Mouse (Mus musculus): ENCODE measurements around the gene Dnah3. TPM values are rescaled to one million over a fixed set of nuclear protein-coding genes. Genes with fewer than 3 reads are reported as not detected.

Dnah3 gene
- 0.70 TPM in 1 of 2 replicates, not detected in the other for polyA plus RNA-seq (2014; fragmentation: Nextera tagmentation; extraction: Ambion mirVana)

DNA sequence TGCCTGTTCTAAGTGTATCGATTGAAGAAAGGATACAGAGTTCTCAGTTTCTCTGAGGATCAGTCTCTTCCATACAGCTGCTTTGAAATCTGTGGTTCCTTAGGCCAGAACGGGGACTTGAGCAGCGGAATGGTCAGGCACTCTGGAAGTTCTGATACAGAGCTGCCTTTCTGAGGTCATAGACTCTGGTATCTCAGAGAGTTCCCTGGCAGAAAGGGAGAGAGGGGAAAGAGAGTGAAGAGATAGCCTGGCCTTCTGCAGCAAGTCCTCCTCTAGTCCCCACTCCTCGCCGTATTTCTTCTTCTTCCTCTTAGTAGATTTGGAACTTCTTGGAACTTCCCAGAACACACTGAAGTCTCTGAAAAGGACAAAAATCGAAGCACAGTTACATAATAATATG, at the start of gene Dnah3:
TSS of gene Dnah3 (minus strand) at position 101 of the 400 bp plus-strand sequence.
- ATAC-seq (ENCODE audit: low read depth) (no peak), DNase-seq (ENCODE audit: low spot score) (no peak)
- Histone ChIP-seq H3K4me1 (ENCODE audit: control insufficient read depth, insufficient read depth, low read length) (no peaks in the 10 kb centered on the region), H3K4me3 (ENCODE audit: low read depth, low read length) (no peak within 1 kb of the TSS), H3K27ac (replicated peaks; ENCODE audit: low read depth, low read length) (no peak within 1 kb of the TSS), H3K4me2 (ENCODE audit: low read depth, low read length) (no peak within 1 kb of the TSS), H3K27me3 (replicated peaks; ENCODE audit: control insufficient read depth, insufficient read depth, low read length) (no peaks in the 10 kb centered on the region), H3K9ac (ENCODE audit: low read depth, low read length) (no peak within 1 kb of the TSS), H3K36me3 (ENCODE audit: control insufficient read depth, insufficient read depth, low read length) (no peaks in the 10 kb centered on the region), H3K9me3 (ENCODE audit: control insufficient read depth, low read length) (no peaks in the 10 kb centered on the region)
- 89% methylated on average over 6 of the region's 6 CpGs for WGBS

DNA sequence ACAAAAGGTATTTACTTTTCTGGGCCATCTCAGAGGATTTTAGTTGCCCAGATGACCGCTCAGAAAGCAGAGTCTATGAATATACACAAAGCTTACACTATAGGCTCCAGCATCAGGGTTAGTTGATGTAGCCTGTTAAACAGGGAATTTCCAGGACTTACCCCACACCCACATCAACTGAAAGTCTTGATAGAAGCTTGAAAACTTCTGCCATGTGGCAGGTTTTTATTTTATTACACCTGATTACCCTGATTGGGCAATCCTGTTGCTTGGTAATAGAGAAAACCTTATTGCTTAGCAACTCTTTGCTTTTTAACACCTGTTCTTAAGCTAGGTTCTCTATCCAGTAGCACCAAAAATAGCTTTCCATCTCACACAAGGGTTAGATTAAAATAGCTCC, 47.7 kb upstream of the Dnah3 start:
- Histone ChIP-seq H3K9me3 (ENCODE audit: control insufficient read depth, low read length) (no peaks in the 10 kb centered on the region), H3K4me3 (ENCODE audit: low read depth, low read length) (no peak overlapping the region), H3K27ac (replicated peaks; ENCODE audit: low read depth, low read length) (no peak overlapping the region), H3K4me1 (ENCODE audit: control insufficient read depth, insufficient read depth, low read length) (no peaks in the 10 kb centered on the region), H3K9ac (ENCODE audit: low read depth, low read length) (no peak overlapping the region), H3K4me2 (ENCODE audit: low read depth, low read length) (no peak overlapping the region), H3K36me3 (ENCODE audit: control insufficient read depth, insufficient read depth, low read length) (no peaks in the 10 kb centered on the region), H3K27me3 (replicated peaks; ENCODE audit: control insufficient read depth, insufficient read depth, low read length) (no peaks in the 10 kb centered on the region)
- WGBS, result 77% methylated on average over 1 of the region's 1 CpGs
- ATAC-seq (ENCODE audit: low read depth) (no peak), DNase-seq (ENCODE audit: low spot score) (no peak)

DNA sequence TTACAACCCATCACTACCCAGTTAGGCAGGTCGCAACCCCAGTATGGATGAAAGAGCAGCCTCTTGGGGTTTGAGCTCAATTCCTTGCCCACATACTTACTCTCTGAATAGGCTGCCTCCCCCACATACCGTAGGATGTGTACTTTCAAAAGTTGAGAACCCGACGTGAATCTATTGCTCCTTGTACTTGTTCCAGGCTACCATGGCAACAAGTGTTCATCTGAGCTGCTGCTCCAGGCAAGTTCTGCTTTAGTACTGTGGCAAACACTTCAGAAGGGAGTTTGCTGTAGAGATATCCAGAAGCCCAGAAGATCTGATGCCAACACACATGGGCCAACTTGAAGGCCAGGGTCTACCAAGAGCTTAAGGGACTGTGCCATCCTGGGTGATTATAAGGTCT, 33.9 kb upstream of the Dnah3 start:
- no peak overlapping the region for H3K4me2 ChIP-seq (ENCODE audit: low read depth, low read length)
- WGBS, result 59% methylated on average over 4 of the region's 4 CpGs
- peak; percentile 15 for DNase-seq (ENCODE audit: low spot score)
- ATAC-seq (ENCODE audit: low read depth), result no peak
- H3K36me3 ChIP-seq (ENCODE audit: control insufficient read depth, insufficient read depth, low read length), result no peaks in the 10 kb centered on the region
- no peaks in the 10 kb centered on the region for H3K9me3 ChIP-seq (ENCODE audit: control insufficient read depth, low read length)
- no peak overlapping the region for H3K27ac ChIP-seq (replicated peaks; ENCODE audit: low read depth, low read length)
- H3K4me3 ChIP-seq (ENCODE audit: low read depth, low read length), result no peak overlapping the region
- no peak overlapping the region for H3K9ac ChIP-seq (ENCODE audit: low read depth, low read length)
- H3K4me1 ChIP-seq (ENCODE audit: control insufficient read depth, insufficient read depth, low read length), result peaks cover 28% of the 10 kb centered on the region
- no peaks in the 10 kb centered on the region for H3K27me3 ChIP-seq (replicated peaks; ENCODE audit: control insufficient read depth, insufficient read depth, low read length)

DNA sequence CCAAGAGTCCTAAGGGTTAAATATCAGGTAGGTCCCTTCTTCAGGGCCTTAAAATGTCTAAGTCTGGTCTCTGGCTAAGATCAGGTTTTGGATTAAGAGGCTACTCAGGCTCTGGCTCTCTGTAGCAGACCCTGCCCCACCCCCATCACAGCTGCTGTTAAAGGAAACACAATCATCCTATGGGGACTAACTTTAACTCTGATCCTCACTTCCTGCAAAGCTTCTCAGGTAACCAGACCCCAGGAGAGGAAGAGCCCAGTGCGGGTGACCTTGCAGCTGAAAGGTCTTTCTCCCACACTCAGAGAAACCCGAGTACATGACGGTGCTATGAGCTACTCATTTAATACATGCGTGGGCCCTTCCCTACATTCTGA, 32.6 kb upstream of the Dnah3 start:
- DNase-seq (ENCODE audit: low spot score) (peak; percentile 86), ATAC-seq (ENCODE audit: low read depth) (peak; percentile 88)
- peak overlapping the region; percentile 25 for H3K27ac ChIP-seq (replicated peaks; ENCODE audit: low read depth, low read length)

DNA sequence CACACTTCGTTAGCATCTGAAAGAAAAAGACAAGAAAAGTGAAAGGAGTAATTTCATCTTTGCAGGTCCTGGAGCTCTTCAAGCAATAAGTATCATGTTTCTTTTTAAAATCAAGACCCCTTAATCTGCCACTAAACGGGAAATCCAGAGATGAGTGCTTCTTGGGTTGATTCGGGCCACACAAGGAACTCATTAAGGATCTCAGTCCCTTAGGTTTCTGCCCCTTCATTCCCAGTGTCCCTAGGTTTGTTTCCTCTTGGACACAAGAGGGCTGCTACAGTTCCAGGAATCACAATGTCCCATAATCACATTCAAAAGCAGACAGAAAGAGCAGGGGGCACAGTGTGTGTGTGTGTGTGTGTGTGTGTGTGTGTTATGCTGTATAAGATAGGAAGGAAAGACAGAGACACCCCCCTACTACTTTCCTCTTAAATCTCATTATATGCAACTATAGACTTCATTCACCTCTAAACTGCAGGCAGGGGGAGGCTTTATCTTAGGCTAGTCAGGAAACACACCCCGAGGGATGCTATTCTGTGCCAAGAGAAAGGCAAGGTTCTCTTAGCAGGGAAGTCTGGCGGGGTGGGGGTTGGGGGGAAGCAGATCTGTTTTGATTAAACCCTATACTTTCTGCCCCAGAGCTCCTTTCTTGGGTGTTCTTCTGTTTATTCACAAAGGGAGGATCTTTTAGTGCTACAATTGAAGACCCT, 32.1 kb upstream of the Dnah3 start:
- Histone ChIP-seq H3K9me3 (ENCODE audit: control insufficient read depth, low read length) (no peaks in the 10 kb centered on the region), H3K27me3 (replicated peaks; ENCODE audit: control insufficient read depth, insufficient read depth, low read length) (no peaks in the 10 kb centered on the region), H3K4me1 (ENCODE audit: control insufficient read depth, insufficient read depth, low read length) (peaks cover 28% of the 10 kb centered on the region), H3K4me3 (ENCODE audit: low read depth, low read length) (no peak overlapping the region), H3K9ac (ENCODE audit: low read depth, low read length) (no peak overlapping the region), H3K36me3 (ENCODE audit: control insufficient read depth, insufficient read depth, low read length) (no peaks in the 10 kb centered on the region), H3K27ac (replicated peaks; ENCODE audit: low read depth, low read length) (peak overlapping the region; percentile 25), H3K4me2 (ENCODE audit: low read depth, low read length) (no peak overlapping the region)
- DNase-seq (ENCODE audit: low spot score) (peak; percentile 88), ATAC-seq (ENCODE audit: low read depth) (peak; percentile 72)
- 10% methylated on average over 5 of the region's 5 CpGs for WGBS

More for the DNA sequence above, 32.6 kb upstream of the Dnah3 start:
- Histone ChIP-seq H3K27me3 (replicated peaks; ENCODE audit: control insufficient read depth, insufficient read depth, low read length) (no peaks in the 10 kb centered on the region), H3K4me3 (ENCODE audit: low read depth, low read length) (no peak overlapping the region), H3K9ac (ENCODE audit: low read depth, low read length) (no peak overlapping the region), H3K4me1 (ENCODE audit: control insufficient read depth, insufficient read depth, low read length) (peaks cover 28% of the 10 kb centered on the region), H3K9me3 (ENCODE audit: control insufficient read depth, low read length) (no peaks in the 10 kb centered on the region), H3K36me3 (ENCODE audit: control insufficient read depth, insufficient read depth, low read length) (no peaks in the 10 kb centered on the region), H3K4me2 (ENCODE audit: low read depth, low read length) (no peak overlapping the region)
- WGBS, result 8% methylated on average over 4 of the region's 4 CpGs

DNA sequence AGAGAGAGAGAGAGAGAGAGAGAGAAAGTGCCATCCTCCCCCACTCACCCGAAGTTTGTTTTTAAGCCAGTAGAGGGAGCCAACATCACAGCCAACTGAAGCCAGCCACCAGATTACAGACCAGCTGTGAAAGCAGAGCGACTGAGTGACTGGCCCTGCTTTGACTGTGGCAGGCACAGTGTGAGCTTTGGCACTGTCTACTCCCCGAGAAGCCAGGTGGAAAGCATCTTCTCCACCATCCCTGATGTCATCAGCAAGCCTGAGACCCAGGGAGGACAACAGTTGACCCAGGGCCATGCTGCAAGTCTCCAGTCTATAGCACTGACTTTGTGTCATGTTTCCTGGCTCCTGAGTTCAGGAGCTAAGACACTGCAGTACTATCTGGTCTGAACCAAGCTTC, 29.8 kb upstream of the Dnah3 start:
- Histone ChIP-seq H3K4me1 (ENCODE audit: control insufficient read depth, insufficient read depth, low read length) (peaks cover 28% of the 10 kb centered on the region), H3K9ac (ENCODE audit: low read depth, low read length) (no peak overlapping the region), H3K4me2 (ENCODE audit: low read depth, low read length) (no peak overlapping the region), H3K4me3 (ENCODE audit: low read depth, low read length) (no peak overlapping the region), H3K36me3 (ENCODE audit: control insufficient read depth, insufficient read depth, low read length) (peaks cover 17% of the 10 kb centered on the region; the same call in 1 of the 2 replicates), H3K27ac (replicated peaks; ENCODE audit: low read depth, low read length) (no peak overlapping the region; the same call in 1 of the 2 replicates), H3K9me3 (ENCODE audit: control insufficient read depth, low read length) (no peaks in the 10 kb centered on the region), H3K27me3 (replicated peaks; ENCODE audit: control insufficient read depth, insufficient read depth, low read length) (no peaks in the 10 kb centered on the region)
- ATAC-seq (ENCODE audit: low read depth) (peak; percentile 66), DNase-seq (ENCODE audit: low spot score) (peak; percentile 87)
- 0% methylated on average over 3 of the region's 3 CpGs for WGBS

DNA sequence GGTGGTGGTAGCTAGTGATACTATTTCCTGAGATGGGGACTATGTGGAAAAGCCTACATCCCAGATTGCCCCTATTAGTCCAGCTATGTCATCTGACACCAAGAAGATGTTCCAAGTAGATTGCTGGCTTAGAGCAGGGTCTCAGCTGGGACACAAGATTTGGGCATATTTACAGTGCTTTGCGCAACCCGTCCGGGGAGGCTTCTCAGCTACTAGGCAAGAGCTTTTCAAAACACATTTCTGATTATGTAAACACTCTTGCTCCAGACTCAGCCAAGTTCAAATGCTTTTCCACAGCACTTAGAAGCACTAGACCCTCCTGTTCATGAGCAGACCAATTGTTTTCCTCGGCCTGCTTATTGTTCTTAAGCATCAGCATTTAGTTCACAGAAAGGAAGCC, 28.7 kb upstream of the Dnah3 start:
- DNase-seq (ENCODE audit: low spot score), result no peak
- WGBS, result 73% methylated on average over 4 of the region's 4 CpGs
- H3K4me1 ChIP-seq (ENCODE audit: control insufficient read depth, insufficient read depth, low read length), result peaks cover 25% of the 10 kb centered on the region
- H3K36me3 ChIP-seq (ENCODE audit: control insufficient read depth, insufficient read depth, low read length), result peaks cover 20% of the 10 kb centered on the region; the same call in 1 of the 2 replicates
- no peaks in the 10 kb centered on the region for H3K9me3 ChIP-seq (ENCODE audit: control insufficient read depth, low read length)
- H3K4me2 ChIP-seq (ENCODE audit: low read depth, low read length), result no peak overlapping the region
- ATAC-seq (ENCODE audit: low read depth), result no peak
- H3K4me3 ChIP-seq (ENCODE audit: low read depth, low read length), result no peak overlapping the region
- H3K9ac ChIP-seq (ENCODE audit: low read depth, low read length), result no peak overlapping the region
- H3K27me3 ChIP-seq (replicated peaks; ENCODE audit: control insufficient read depth, insufficient read depth, low read length), result no peaks in the 10 kb centered on the region
- H3K27ac ChIP-seq (replicated peaks; ENCODE audit: low read depth, low read length), result no peak overlapping the region

DNA sequence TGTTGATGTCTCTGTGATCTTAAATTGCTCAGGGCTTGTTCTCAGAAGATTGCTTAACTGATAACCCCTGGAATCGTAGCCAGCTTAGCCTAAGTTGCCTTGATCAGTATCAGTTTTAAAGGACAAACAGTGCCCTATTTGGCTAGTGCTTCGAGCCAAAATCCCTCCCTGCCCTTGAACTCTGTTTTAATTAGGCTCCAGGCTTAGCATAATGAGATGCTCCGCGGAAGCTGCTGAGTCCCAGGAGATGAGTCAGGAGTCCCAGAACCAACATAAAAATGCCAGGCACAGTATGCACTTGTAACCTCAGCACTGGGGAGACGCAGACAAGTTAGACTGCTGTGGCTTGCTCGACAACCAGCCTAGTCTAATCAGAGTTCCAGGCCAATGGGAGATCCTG, 22.4 kb upstream of the Dnah3 start:
- DNase-seq (ENCODE audit: low spot score), result no peak
- Histone ChIP-seq H3K36me3 (ENCODE audit: control insufficient read depth, insufficient read depth, low read length) (peaks cover 25% of the 10 kb centered on the region), H3K27ac (replicated peaks; ENCODE audit: low read depth, low read length) (0 out of 2 replicates have a peak overlapping the region, but pooled peaks have one; percentile 5), H3K4me2 (ENCODE audit: low read depth, low read length) (no peak overlapping the region), H3K27me3 (replicated peaks; ENCODE audit: control insufficient read depth, insufficient read depth, low read length) (no peaks in the 10 kb centered on the region), H3K9me3 (ENCODE audit: control insufficient read depth, low read length) (no peaks in the 10 kb centered on the region), H3K4me1 (ENCODE audit: control insufficient read depth, insufficient read depth, low read length) (no peaks in the 10 kb centered on the region), H3K4me3 (ENCODE audit: low read depth, low read length) (no peak overlapping the region), H3K9ac (ENCODE audit: low read depth, low read length) (no peak overlapping the region)
- 32% methylated on average over 6 of the region's 6 CpGs for WGBS
- ATAC-seq (ENCODE audit: low read depth), result peak; percentile 65; the same call in 1 of the 2 replicates

DNA sequence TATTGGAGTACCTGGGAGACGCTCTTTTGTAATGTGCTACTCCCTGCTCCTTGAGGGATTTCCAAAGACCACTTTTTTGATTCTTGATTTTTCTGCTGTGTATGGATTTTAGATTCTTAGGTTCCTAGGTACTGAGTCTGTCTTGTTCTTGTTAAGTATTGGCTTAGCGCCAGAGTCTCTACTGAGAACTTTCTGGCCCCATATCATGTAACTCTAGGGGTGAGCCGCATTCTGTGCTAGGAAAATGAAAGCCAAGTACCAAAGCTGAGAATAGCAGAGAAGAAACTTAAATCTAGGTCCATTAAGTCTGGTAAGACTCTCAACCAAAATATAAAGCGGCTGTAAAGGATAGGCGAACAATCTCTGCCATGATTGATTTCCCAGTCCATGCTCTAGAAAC, 21.9 kb upstream of the Dnah3 start:
- Histone ChIP-seq H3K36me3 (ENCODE audit: control insufficient read depth, insufficient read depth, low read length) (peaks cover 25% of the 10 kb centered on the region), H3K27me3 (replicated peaks; ENCODE audit: control insufficient read depth, insufficient read depth, low read length) (no peaks in the 10 kb centered on the region), H3K4me1 (ENCODE audit: control insufficient read depth, insufficient read depth, low read length) (no peaks in the 10 kb centered on the region), H3K4me3 (ENCODE audit: low read depth, low read length) (no peak overlapping the region), H3K27ac (replicated peaks; ENCODE audit: low read depth, low read length) (no peak overlapping the region), H3K9ac (ENCODE audit: low read depth, low read length) (no peak overlapping the region), H3K9me3 (ENCODE audit: control insufficient read depth, low read length) (no peaks in the 10 kb centered on the region), H3K4me2 (ENCODE audit: low read depth, low read length) (no peak overlapping the region)
- 54% methylated on average over 5 of the region's 5 CpGs for WGBS
- ATAC-seq (ENCODE audit: low read depth), result peak; percentile 55; the same call in 1 of the 2 replicates
- peak; percentile 72 for DNase-seq (ENCODE audit: low spot score)
